In genomic region chr9:92301213-92301612, GRCm38 (mm10) we compare ENCODE assay signal across 27 mouse cellular contexts. TPM values are rescaled to one million over a fixed set of nuclear protein-coding genes. Genes with fewer than 3 reads are reported as not detected.
A peak's percentile ranks its signal among the peaks of the same experiment; 100 is the strongest.
DNase-seq lines count a peak whose midpoint lies in the region; ATAC-seq and TF ChIP-seq lines count a peak whose summit lies in the region.
"Had no signal": no experiment of that assay in that cellular context is flagged by ENCODE, and none has a peak within 500 bp of the region (broad histone marks: within the 10 kb centered on the region; RNA-seq: fewer than 3 reads in every experiment).

No protein-coding gene starts in this region.

- H3K4me1 ChIP-seq in MEL (ENCODE audit: control insufficient read depth in 1 of 2, insufficient read depth in 2 of 2, low read length in 2 of 2), result peaks cover 22 to 26% of the 10 kb centered on the region in 2 experiments
- no peaks in the 10 kb centered on the region for H3K4me1 ChIP-seq in hindbrain, embryonic 11.5 days (replicated peaks; ENCODE audit: control insufficient read depth, insufficient read depth, low read length)
- H3K4me1 ChIP-seq: embryonic facial prominence, embryonic 13.5 days; embryonic facial prominence, embryonic 15.5 days had no signal

- peak; percentile 94 to 97 for TF ChIP-seq EP300 in MEL (IDR thresholded peaks at IDR 0.05; ENCODE audit: low read depth in 1 of 2, low read length in 2 of 2)

- H3K4me2 ChIP-seq in hindbrain, embryonic 11.5 days (replicated peaks; ENCODE audit: low read depth, low read length), result no peak overlapping the region
- H3K4me2 ChIP-seq: embryonic facial prominence, embryonic 13.5 days; embryonic facial prominence, embryonic 15.5 days; forebrain, embryonic 12.5 days had no signal

- H3K9ac ChIP-seq in MEL (ENCODE audit: control insufficient read depth, low read depth, low read length, poor library complexity, severe bottlenecking), result peak overlapping the region; percentile 35; the same call in 1 of the 2 replicates
- no peak overlapping the region for H3K9ac ChIP-seq in hindbrain, embryonic 11.5 days (ENCODE audit: low read depth, low read length)
- H3K9ac ChIP-seq: embryonic facial prominence, embryonic 13.5 days; embryonic facial prominence, embryonic 15.5 days; forebrain, embryonic 12.5 days had no signal

- no peaks in the 10 kb centered on the region for H3K79me2 ChIP-seq in MEL (ENCODE audit: control insufficient read depth, insufficient read depth, low read length, poor library complexity)

- WGBS in hindbrain, embryonic 11.5 days, result 64% methylated on average over 3 of the region's 3 CpGs

- no peak; the same call in 1 of the 2 replicates for TF ChIP-seq RAD21 in MEL (IDR thresholded peaks at IDR 0.05; ENCODE audit: low read depth, low read length)

- ATAC-seq in common myeloid progenitor, adult 5-6 weeks (replicated peaks; ENCODE audit: low read depth, poor library complexity, severe bottlenecking), result 0 out of 2 replicates have a peak, but pooled peaks have one; percentile 29
- peak; percentile 65 for ATAC-seq in megakaryocyte-erythroid progenitor cell, adult 5-6 weeks (replicated peaks; ENCODE audit: low FRiP score, low TSS enrichment, poor library complexity, severe bottlenecking)
- ATAC-seq in hindbrain, embryonic 11.5 days (ENCODE audit: low FRiP score), result no peak
- ATAC-seq: activated CD4-positive, CD25-positive, alpha-beta regulatory T cell, adult 4 months; forebrain, embryonic 14.5 days; forebrain, embryonic 16.5 days; Patski had no signal

- no peak for TF ChIP-seq POLR2A in MEL (IDR thresholded peaks at IDR 0.05; ENCODE audit: control insufficient read depth in 1 of 2, insufficient read depth in 1 of 2, low read depth in 1 of 2, low read length in 2 of 2, poor library complexity in 1 of 2)

- H3K4me3 ChIP-seq in MEL (ENCODE audit: control insufficient read depth in 1 of 2, insufficient read depth in 1 of 2, low read depth in 2 of 2, low read length in 2 of 2), result no peak overlapping the region; a peak in 1 of 4 replicates
- H3K4me3 ChIP-seq in hindbrain, embryonic 11.5 days (ENCODE audit: low read depth, low read length), result no peak overlapping the region
- H3K4me3 ChIP-seq: embryonic facial prominence, embryonic 13.5 days; embryonic facial prominence, embryonic 15.5 days; erythroblast, embryonic 14.5 days; forebrain, embryonic 10.5 days; forebrain, embryonic 12.5 days had no signal

- no peaks in the 10 kb centered on the region for H3K27me3 ChIP-seq in MEL (ENCODE audit: control insufficient read depth in 1 of 2, insufficient read depth in 2 of 2, low read length in 2 of 2)
- no peaks in the 10 kb centered on the region for H3K27me3 ChIP-seq in hindbrain, embryonic 11.5 days (ENCODE audit: control insufficient read depth, insufficient read depth, low read length)
- H3K27me3 ChIP-seq: embryonic facial prominence, embryonic 13.5 days; embryonic facial prominence, embryonic 15.5 days; forebrain, embryonic 12.5 days; Patski had no signal

- H3K27ac ChIP-seq in MEL (ENCODE audit: control insufficient read depth, low read depth, low read length), result peak overlapping the region; percentile 95
- no peak overlapping the region for H3K27ac ChIP-seq in hindbrain, embryonic 11.5 days (ENCODE audit: low read depth, low read length)
- H3K27ac ChIP-seq: embryonic facial prominence, embryonic 13.5 days; embryonic facial prominence, embryonic 15.5 days; forebrain, embryonic 10.5 days; forebrain, embryonic 12.5 days had no signal

- peak; percentile 86 for DNase-seq in MEL (ENCODE audit: low read depth, low spot score)
- no peak for DNase-seq in heart, postnatal 14 days
- DNase-seq in hindbrain, embryonic 11.5 days (ENCODE audit: low spot score), result no peak
- DNase-seq in thymus, postnatal 14 days, result no peak
- DNase-seq: adrenal gland, adult 8-10 months; adrenal gland, postnatal 14 days; adrenal gland, postnatal 36 days; cerebellum, adult 11-12 months; cerebellum, adult 2 months; cerebellum, adult 9-10 months; cerebellum, postnatal 10 days; cerebellum, postnatal 25 days; embryo, embryonic 11 days had no signal

- TF ChIP-seq CTCF in MEL (IDR thresholded peaks at IDR 0.05 in 2 of 3, conservative IDR thresholded peaks at IDR 0.05 in 1 of 3; ENCODE audit: control insufficient read depth in 1 of 3, insufficient read depth in 1 of 3, low read depth in 2 of 3, low read length in 3 of 3, poor library complexity in 1 of 3, severe bottlenecking in 1 of 3), result no peak

- intact Hi-C loops in heart, postnatal 14 days (cut with DNase I), result no loop called here

- no peaks in the 10 kb centered on the region for H3K9me3 ChIP-seq in MEL (replicated peaks; ENCODE audit: insufficient read depth, low read length)
- no peaks in the 10 kb centered on the region for H3K9me3 ChIP-seq in hindbrain, embryonic 11.5 days (ENCODE audit: control insufficient read depth, low read length)
- H3K9me3 ChIP-seq: embryonic facial prominence, embryonic 13.5 days; embryonic facial prominence, embryonic 15.5 days; forebrain, embryonic 10.5 days; forebrain, embryonic 12.5 days had no signal

- H3K36me3 ChIP-seq in MEL (ENCODE audit: control insufficient read depth in 1 of 2, insufficient read depth in 2 of 2, low read length in 2 of 2), result peaks cover 0 to 30% of the 10 kb centered on the region in 2 experiments; a peak in 2 of 4 replicates
- H3K36me3 ChIP-seq in hindbrain, embryonic 11.5 days (ENCODE audit: control insufficient read depth, insufficient read depth, low read length), result no peaks in the 10 kb centered on the region
- H3K36me3 ChIP-seq: embryonic facial prominence, embryonic 13.5 days; embryonic facial prominence, embryonic 15.5 days; forebrain, embryonic 10.5 days; forebrain, embryonic 12.5 days had no signal

TF ChIP-seq in MEL, 35 proteins besides CTCF, POLR2A, EP300 and RAD21 (continues in another document):
- no peak for TF ChIP-seq E2F4 (IDR thresholded peaks at IDR 0.05; ENCODE audit: borderline replicate concordance, low read depth, low read length)
- TF ChIP-seq CHD2 (IDR thresholded peaks at IDR 0.05; ENCODE audit: low read length), result 0 out of 2 replicates have a peak, but pooled peaks have one; percentile 10
- no peak for TF ChIP-seq UBTF (IDR thresholded peaks at IDR 0.05; ENCODE audit: borderline replicate concordance, insufficient read depth, low read depth, low read length)
- TF ChIP-seq MYC (IDR thresholded peaks at IDR 0.05; ENCODE audit: low read depth, low read length), result peak; percentile 34; the same call in 1 of the 2 replicates
- TF ChIP-seq MEF2A (IDR thresholded peaks at IDR 0.05; ENCODE audit: extremely low read depth, insufficient replicate concordance, low read depth, low read length, poor library complexity, severe bottlenecking), result peak; percentile 17; the same call in 1 of the 2 replicates
- no peak for TF ChIP-seq POLR2AphosphoS2 (IDR thresholded peaks at IDR 0.05; ENCODE audit: low read length)
- TF ChIP-seq CHD1 (IDR thresholded peaks at IDR 0.05; ENCODE audit: low read depth, low read length), result no peak
- TF ChIP-seq TAL1 (IDR thresholded peaks at IDR 0.05; ENCODE audit: low read length), result peak; percentile 78
- TF ChIP-seq USF1 (IDR thresholded peaks at IDR 0.05; ENCODE audit: low read depth, low read length), result no peak
- no peak; the same call in 1 of the 2 replicates for TF ChIP-seq MAFK (IDR thresholded peaks at IDR 0.05; ENCODE audit: borderline replicate concordance, low read depth, low read length)
- no peak for TF ChIP-seq KAT2A (conservative IDR thresholded peaks at IDR 0.05; ENCODE audit: low read depth, low read length)
- no peak for TF ChIP-seq SMC3 (IDR thresholded peaks at IDR 0.05; ENCODE audit: low read depth, low read length)
- peak; percentile 87 for TF ChIP-seq TCF12 (IDR thresholded peaks at IDR 0.05; ENCODE audit: low read depth, low read length)
- no peak for TF ChIP-seq GABPA (IDR thresholded peaks at IDR 0.05; ENCODE audit: low read depth, low read length)
- TF ChIP-seq NELFE (IDR thresholded peaks at IDR 0.05; ENCODE audit: low read depth, low read length), result no peak
- no peak for TF ChIP-seq ZNF384 (IDR thresholded peaks at IDR 0.05; ENCODE audit: low read depth, low read length)
- no peak for TF ChIP-seq ELF1 (IDR thresholded peaks at IDR 0.05; ENCODE audit: low read depth, low read length)
- TF ChIP-seq ZC3H11A (IDR thresholded peaks at IDR 0.05; ENCODE audit: low read depth, low read length), result no peak
- peak; percentile 66; the same call in 1 of the 2 replicates for TF ChIP-seq SIN3A (IDR thresholded peaks at IDR 0.05; ENCODE audit: low read length)

RNA-seq across cellular contexts. Expression of gene 1700057G04Rik, which starts 8.0 kb away (rescaled TPM):
- not detected in 2 replicates for total RNA-seq in MEL (2012; rRNA removed)
- under 1 TPM in 1 of 2 experiments, not detected in 1; 0.19 TPM for polyA plus RNA-seq in MEL (2012; ENCODE audit: insufficient read depth in 1 of 2, insufficient read length in 2 of 2, low read depth in 1 of 2, low replicate concordance in 2 of 2, missing spikeins in 1 of 2)
- not detected in 2 replicates for total RNA-seq in common myeloid progenitor, adult 5-6 weeks (2017)
- 2.7 TPM in 1 of 2 replicates, not detected in the other for total RNA-seq in megakaryocyte-erythroid progenitor cell, adult 5-6 weeks (2014; fragmentation: Nextera tagmentation)
- not detected in 2 replicates for total RNA-seq in megakaryocyte-erythroid progenitor cell, adult 5-6 weeks (2017)
- not detected for total RNA-seq in heart, postnatal 14 days (2021)
- not detected in 2 replicates for polyA plus RNA-seq in hindbrain, embryonic 11.5 days (2014; fragmentation: Nextera tagmentation; extraction: Ambion mirVana)
- total RNA-seq: adrenal gland, adult 18-20 months; adrenal gland, adult 8-10 months; adrenal gland, postnatal 14 days; adrenal gland, postnatal 36 days; ES-E14 had no signal
- polyA plus RNA-seq: activated CD4-positive, CD25-positive, alpha-beta regulatory T cell, adult 4 months; cerebellum, adult 2 months; embryonic facial prominence, embryonic 11.5 days; embryonic facial prominence, embryonic 13.5 days; embryonic facial prominence, embryonic 15.5 days; erythroblast, embryonic 14.5 days; forebrain, embryonic 10.5 days; forebrain, embryonic 12.5 days; forebrain, embryonic 14.5 days; forebrain, embryonic 16.5 days; Patski had no signal

RNA-seq across cellular contexts. Expression of gene Plscr2, which starts 25.8 kb away (rescaled TPM):
- 0.16 and 0.19 TPM in 2 replicates for total RNA-seq in MEL (2012; rRNA removed)
- polyA plus RNA-seq in MEL (2012; ENCODE audit: insufficient read depth in 1 of 2, insufficient read length in 2 of 2, low read depth in 1 of 2, low replicate concordance in 2 of 2, missing spikeins in 1 of 2), result under 1 TPM in 1 of 2 experiments, not detected in 1; 0.11 TPM
- total RNA-seq in common myeloid progenitor, adult 5-6 weeks (2017), result 0.78 TPM in 1 of 2 replicates, not detected in the other
- 0.48 TPM in 1 of 2 replicates, not detected in the other for total RNA-seq in megakaryocyte-erythroid progenitor cell, adult 5-6 weeks (2014; fragmentation: Nextera tagmentation)
- total RNA-seq in megakaryocyte-erythroid progenitor cell, adult 5-6 weeks (2017), result 3.4 and 3.9 TPM in 2 replicates
- total RNA-seq in heart, postnatal 14 days (2021), result 10 to 100 TPM; 25.2 to 26.8 TPM
- 0.71 and 1.4 TPM in 2 replicates for polyA plus RNA-seq in hindbrain, embryonic 11.5 days (2014; fragmentation: Nextera tagmentation; extraction: Ambion mirVana)
- polyA plus RNA-seq: activated CD4-positive, CD25-positive, alpha-beta regulatory T cell, adult 4 months; erythroblast, embryonic 14.5 days had no signal

RNA-seq across cellular contexts. Expression of gene Plscr1, which starts 51.7 kb away (rescaled TPM):
- 5.5 and 7.3 TPM in 2 replicates for total RNA-seq in MEL (2012; rRNA removed)
- polyA plus RNA-seq in MEL (2012; ENCODE audit: insufficient read depth in 1 of 2, insufficient read length in 2 of 2, low read depth in 1 of 2, low replicate concordance in 2 of 2, missing spikeins in 1 of 2), result 1 to 10 TPM in 1 of 2 experiments, not detected in 1; 9.5 TPM
- 35.0 and 68.7 TPM in 2 replicates for total RNA-seq in common myeloid progenitor, adult 5-6 weeks (2017)
- total RNA-seq in megakaryocyte-erythroid progenitor cell, adult 5-6 weeks (2014; fragmentation: Nextera tagmentation), result 79.8 and 102 TPM in 2 replicates
- total RNA-seq in megakaryocyte-erythroid progenitor cell, adult 5-6 weeks (2017), result 103 and 137 TPM in 2 replicates
- 10 to 100 TPM; 11.7 to 11.8 TPM for total RNA-seq in heart, postnatal 14 days (2021)
- polyA plus RNA-seq in hindbrain, embryonic 11.5 days (2014; fragmentation: Nextera tagmentation; extraction: Ambion mirVana), result 26.0 and 27.6 TPM in 2 replicates

Comparison
In these comparisons a context has a peak if more than half of its experiments do, and no peak if none do; other contexts are left out.
1. RNA of gene Plscr2, which starts 25.8 kb away (total RNA-seq): 25.2 to 26.8 TPM in heart, postnatal 14 days; 0.48 to 3.9 TPM in megakaryocyte-erythroid progenitor cell, adult 5-6 weeks, 0.16 to 0.19 TPM in MEL and 0.78 TPM in common myeloid progenitor, adult 5-6 weeks; every median in the first group is over 4 times any median in the second.